Mouse (Mus musculus): ENCODE results near the gene Lurap1l.

Gene Lurap1l

GRCm38 (mm10) chr4:81003528-81003927 is 93.1 kb downstream of the Lurap1l start:
- no peak for DNase-seq (ENCODE audit: low spot score in 2 of 2)

Measured in frontal cortex, postnatal 25 days (tissue).